Mouse (Mus musculus) lung, embryonic 14.5 days (tissue): ENCODE measurements at regions not wholly inside any gene's neighbourhood (a gene's known extent, or its start where the extent isn't known, plus 50 kb on each side); places are given as distances from the start of the nearest gene placed in this dataset.
A peak's percentile ranks its signal among the peaks of the same experiment; 100 is the strongest.

Source experiments
- ATAC-seq: fragments of 200-750 bp; cut with Nextera tagmentation; 2 replicates; pipeline ENCODE4 v1.8.0; 2017; ENCODE audit warnings: mild to moderate bottlenecking, moderate TSS enrichment, moderate library complexity; ENCODE audit not compliant: insufficient read depth
- DNase-seq: peaks from one replicate; pipeline ENCODE4 v3.0.0-alpha.2; 2015
- H3K27ac ChIP-seq: fragments of 300-500 bp; sonication (generic); 2 replicates; pipeline ENCODE4 v1.5.1; 2014; ENCODE audit warnings: low read depth, mild to moderate bottlenecking, moderate library complexity
- H3K27me3 ChIP-seq: fragments of 300-500 bp; sonication (generic); 2 replicates; pipeline ENCODE4 v1.6.1; 2014; ENCODE audit warnings: low read length, control low read depth; ENCODE audit not compliant: insufficient read depth
- H3K36me3 ChIP-seq: fragments of 300-500 bp; sonication (generic); 2 replicates; pipeline ENCODE4 v1.6.1; 2014; ENCODE audit warnings: control low read depth; ENCODE audit not compliant: insufficient read depth
- H3K4me1 ChIP-seq: fragments of 300-500 bp; sonication (generic); 2 replicates; pipeline ENCODE4 v1.6.1; 2014; ENCODE audit warnings: antibody characterized with exemption, control low read depth; ENCODE audit not compliant: insufficient read depth
- H3K4me2 ChIP-seq: fragments of 300-500 bp; sonication (generic); 2 replicates; pipeline ENCODE4 v1.6.1; 2014; ENCODE audit warnings: mild to moderate bottlenecking
- H3K4me3 ChIP-seq: fragments of 300-500 bp; sonication (generic); 2 replicates; pipeline ENCODE4 v1.5.1; 2014; ENCODE audit warnings: low read depth, low read length
- H3K9ac ChIP-seq: fragments of 300-500 bp; sonication (generic); 2 replicates; pipeline ENCODE4 v1.6.1; 2014
- H3K9me3 ChIP-seq: fragments of 300-500 bp; sonication (generic); 2 replicates; pipeline ENCODE4 v1.6.1; 2016; ENCODE audit warnings: low read depth, low read length, control low read depth
- CTCF ChIP-seq: IDR thresholded peaks from 2 replicates; pipeline ENCODE4 v1.5.1; 2016; ENCODE audit warnings: antibody characterized with exemption, low read depth
- whole genome bisulfite sequencing: fragments of 180-500 bp; shearing (Covaris S2); extraction: QIAGEN DNeasy Blood & Tissue Kit; methylation state at CpG from one replicate; pipeline ENCODE4 v1.1.7; 2014; 5-methylcytosine and 5-hydroxymethylcytosine counted together

- Histone ChIP-seq H3K27ac (no peak overlapping the region), H3K27me3 (no peaks in the 10 kb centered on the region), H3K36me3 (no peaks in the 10 kb centered on the region), H3K4me2 (no peak overlapping the region), H3K4me1 (no peaks in the 10 kb centered on the region), H3K4me3 (no peak overlapping the region), H3K9me3 (no peaks in the 10 kb centered on the region), H3K9ac (no peak overlapping the region)
- DNase-seq (peak; percentile 28), ATAC-seq (no peak)
- 73% methylated on average over 8 of the region's 8 CpGs for WGBS
- no peak for TF ChIP-seq CTCF
Measured at GRCm38 (mm10) chr7:36829710-36830109, 131.8 kb downstream of the Tshz3 start.

GRCm38 (mm10) chr7:36830155-36830554, 132.2 kb downstream of the Tshz3 start:
- Histone ChIP-seq H3K9ac (no peak overlapping the region), H3K27ac (no peak overlapping the region), H3K9me3 (no peaks in the 10 kb centered on the region), H3K27me3 (no peaks in the 10 kb centered on the region), H3K36me3 (no peaks in the 10 kb centered on the region), H3K4me1 (no peaks in the 10 kb centered on the region), H3K4me2 (no peak overlapping the region), H3K4me3 (no peak overlapping the region)
- TF ChIP-seq CTCF, result no peak
- WGBS, result 40% methylated on average over 2 of the region's 2 CpGs
- DNase-seq (peak; percentile 19), ATAC-seq (no peak)

- TF ChIP-seq CTCF, result no peak
- H3K4me1 ChIP-seq, result no peaks in the 10 kb centered on the region
- H3K4me2 ChIP-seq, result no peak overlapping the region
- 71% methylated on average over 2 of the region's 2 CpGs for WGBS
- no peak overlapping the region for H3K27ac ChIP-seq
- no peak overlapping the region for H3K4me3 ChIP-seq
- ATAC-seq (no peak), DNase-seq (no peak)
- H3K9ac ChIP-seq, result no peak overlapping the region
- no peaks in the 10 kb centered on the region for H3K9me3 ChIP-seq
- H3K36me3 ChIP-seq, result no peaks in the 10 kb centered on the region
- no peaks in the 10 kb centered on the region for H3K27me3 ChIP-seq
Measured at GRCm38 (mm10) chr7:36848279-36848678, 150.4 kb downstream of the Tshz3 start.

- no peak overlapping the region for H3K9ac ChIP-seq
- H3K4me3 ChIP-seq, result no peak overlapping the region
- TF ChIP-seq CTCF, result no peak
- 75% methylated on average over 4 of the region's 4 CpGs for WGBS
- no peaks in the 10 kb centered on the region for H3K9me3 ChIP-seq
- no peak for ATAC-seq
- no peak overlapping the region for H3K4me2 ChIP-seq
- H3K27ac ChIP-seq, result no peak overlapping the region
- H3K4me1 ChIP-seq, result no peaks in the 10 kb centered on the region
- H3K36me3 ChIP-seq, result no peaks in the 10 kb centered on the region
- H3K27me3 ChIP-seq, result no peaks in the 10 kb centered on the region
- peak; percentile 40 for DNase-seq
Measured at GRCm38 (mm10) chr7:36851275-36851889, 153.5 kb downstream of the Tshz3 start.

GRCm38 (mm10) chr7:36854308-36854707, 156.4 kb downstream of the Tshz3 start:
- no peak for ATAC-seq
- Histone ChIP-seq H3K9ac (no peak overlapping the region), H3K4me2 (no peak overlapping the region), H3K4me1 (no peaks in the 10 kb centered on the region), H3K27me3 (no peaks in the 10 kb centered on the region), H3K4me3 (no peak overlapping the region), H3K36me3 (no peaks in the 10 kb centered on the region), H3K27ac (no peak overlapping the region), H3K9me3 (no peaks in the 10 kb centered on the region)
- no peak for DNase-seq
- TF ChIP-seq CTCF, result no peak; the same call in 1 of the 2 replicates

- no peak overlapping the region for H3K4me3 ChIP-seq
- no peak for DNase-seq
- no peak overlapping the region for H3K9ac ChIP-seq
- 77% methylated on average over 7 of the region's 7 CpGs for WGBS
- no peak for ATAC-seq
- no peak overlapping the region for H3K4me2 ChIP-seq
- H3K9me3 ChIP-seq, result no peaks in the 10 kb centered on the region
- H3K4me1 ChIP-seq, result no peaks in the 10 kb centered on the region
- no peak for TF ChIP-seq CTCF
- no peaks in the 10 kb centered on the region for H3K36me3 ChIP-seq
- no peak overlapping the region for H3K27ac ChIP-seq
- H3K27me3 ChIP-seq, result no peaks in the 10 kb centered on the region
Measured at GRCm38 (mm10) chr7:36859428-36859827, 161.5 kb downstream of the Tshz3 start.

GRCm38 (mm10) chr7:36862481-36862880, 164.6 kb downstream of the Tshz3 start:
- WGBS, result 85% methylated on average over 7 of the region's 7 CpGs
- ATAC-seq, result no peak
- Histone ChIP-seq H3K4me3 (no peak overlapping the region), H3K9me3 (no peaks in the 10 kb centered on the region), H3K27ac (no peak overlapping the region), H3K27me3 (no peaks in the 10 kb centered on the region), H3K4me2 (no peak overlapping the region), H3K4me1 (no peaks in the 10 kb centered on the region), H3K9ac (no peak overlapping the region), H3K36me3 (no peaks in the 10 kb centered on the region)
- no peak for DNase-seq
- TF ChIP-seq CTCF, result no peak

- TF ChIP-seq CTCF, result no peak
- H3K4me3 ChIP-seq, result no peak overlapping the region
- ATAC-seq (no peak), DNase-seq (no peak)
- no peaks in the 10 kb centered on the region for H3K27me3 ChIP-seq
- no peak overlapping the region for H3K4me2 ChIP-seq
- no peaks in the 10 kb centered on the region for H3K36me3 ChIP-seq
- H3K9ac ChIP-seq, result no peak overlapping the region
- no peaks in the 10 kb centered on the region for H3K9me3 ChIP-seq
- WGBS, result 89% methylated on average over 5 of the region's 5 CpGs
- H3K4me1 ChIP-seq, result no peaks in the 10 kb centered on the region
- H3K27ac ChIP-seq, result no peak overlapping the region
Measured at GRCm38 (mm10) chr7:36863745-36864144, 165.8 kb downstream of the Tshz3 start.
